Mouse (Mus musculus): ENCODE measurements around the gene Cbx1. TPM values are rescaled to one million over a fixed set of nuclear protein-coding genes. Genes with fewer than 3 reads are reported as not detected.

Cbx1 gene
- total RNA-seq, 2 experiments from 2014 or later = 49.4 to 52.0 TPM

DNA sequence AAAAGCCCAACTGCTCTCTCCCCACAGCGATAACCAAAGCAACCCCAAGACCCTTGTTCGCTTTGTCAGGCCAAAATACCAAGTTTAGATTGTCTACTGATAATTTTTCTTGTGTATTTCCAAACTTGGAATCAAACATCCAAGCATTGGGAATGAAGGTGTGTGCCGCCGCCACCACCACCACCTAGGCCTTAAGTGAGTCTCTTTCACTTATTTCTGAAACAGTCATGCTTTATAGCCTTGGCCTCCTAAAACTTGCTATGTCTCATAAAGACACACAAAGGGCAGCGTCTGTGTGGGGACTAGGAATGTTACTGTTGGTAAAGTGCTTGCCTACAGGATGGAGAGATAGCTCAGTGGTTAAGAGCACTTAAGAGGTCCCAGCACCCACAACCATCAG, 25.0 kb downstream of the Cbx1 start:
- no peak for DNase-seq (ENCODE audit: extremely low spot score in 1 of 2, low spot score in 1 of 2)

DNA sequence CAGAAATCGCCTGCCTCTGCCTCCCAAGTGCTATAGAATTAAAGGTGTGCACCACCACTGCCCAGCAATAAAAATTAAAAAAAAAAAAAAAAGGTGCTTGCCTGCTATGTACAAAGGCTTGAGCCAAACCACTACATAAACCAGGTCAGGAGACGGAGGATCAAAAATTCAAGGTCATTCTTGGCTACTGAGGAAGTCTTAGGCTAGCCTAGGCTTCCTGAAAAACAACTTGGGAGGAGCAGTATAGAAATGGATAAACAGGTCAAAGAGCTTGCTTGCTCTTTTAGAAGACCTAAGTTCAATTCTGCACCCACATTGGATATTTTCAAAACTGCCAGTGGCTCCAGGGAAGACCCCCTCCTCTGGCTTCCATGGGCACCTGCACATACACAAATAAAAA, 25.5 kb downstream of the Cbx1 start:
- no peak for DNase-seq (ENCODE audit: extremely low spot score in 1 of 2, low spot score in 1 of 2)

DNA sequence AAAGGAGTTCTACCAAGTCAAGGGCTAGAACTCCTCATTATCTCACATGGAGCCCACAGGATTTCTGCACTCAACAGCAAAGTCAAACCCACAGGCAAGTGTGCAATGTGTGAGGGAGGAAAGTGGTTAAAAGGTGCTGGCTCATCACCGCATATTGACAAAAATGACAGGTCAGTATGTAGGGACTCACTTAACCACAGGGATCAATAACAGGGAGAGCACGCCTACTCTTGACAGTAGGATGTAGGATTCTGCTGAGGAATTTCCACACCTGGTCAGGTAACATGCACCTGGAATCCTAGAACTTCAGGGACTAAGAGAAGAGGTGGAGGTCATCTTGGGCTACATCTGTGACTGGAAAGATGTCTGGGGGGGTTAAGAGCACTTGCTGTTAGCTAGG, 27.0 kb downstream of the Cbx1 start:
- no peak for DNase-seq (ENCODE audit: extremely low spot score in 1 of 2, low spot score in 1 of 2)

DNA sequence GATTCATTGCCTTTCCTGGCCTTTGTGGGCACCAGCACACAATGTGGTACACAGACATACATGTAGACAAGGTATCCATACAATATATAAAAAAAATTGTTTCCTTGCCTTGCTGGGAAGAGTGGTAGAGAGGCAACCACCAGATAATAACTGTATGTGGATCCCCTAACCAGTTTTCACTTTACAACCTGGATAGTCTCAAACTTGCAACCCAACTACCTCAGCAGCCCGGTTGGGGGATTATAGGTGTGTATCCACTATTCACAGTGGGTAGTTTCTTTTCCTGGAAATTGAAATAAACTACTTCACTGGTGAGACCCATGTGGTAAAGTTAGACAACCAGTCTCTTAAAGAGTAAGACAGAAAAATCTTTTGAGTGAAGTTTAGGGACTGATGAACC, 27.6 kb downstream of the Cbx1 start:
- DNase-seq (ENCODE audit: extremely low spot score in 1 of 2, low spot score in 1 of 2) = no peak

DNA sequence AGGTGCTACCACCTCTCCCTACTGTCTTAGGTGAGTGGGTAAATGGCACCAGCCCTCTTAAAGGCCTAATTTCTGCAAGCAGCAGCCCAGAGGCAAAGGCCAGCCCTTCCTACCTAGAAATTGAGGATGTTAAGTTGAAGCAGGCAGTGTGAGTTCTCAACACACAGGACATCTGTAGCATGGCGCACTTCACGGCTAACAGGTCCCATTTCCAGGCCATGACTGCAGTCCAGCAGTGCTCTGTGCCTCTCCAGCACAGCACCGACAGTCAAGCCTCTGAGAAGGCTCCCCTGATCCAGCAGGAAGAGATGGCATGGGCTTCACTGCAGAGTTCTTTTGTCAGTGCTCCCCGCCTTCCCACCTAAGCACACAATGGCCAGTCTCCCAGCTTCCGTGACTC, 28.1 kb downstream of the Cbx1 start:
- no peak for DNase-seq (ENCODE audit: extremely low spot score in 1 of 2, low spot score in 1 of 2)

DNA sequence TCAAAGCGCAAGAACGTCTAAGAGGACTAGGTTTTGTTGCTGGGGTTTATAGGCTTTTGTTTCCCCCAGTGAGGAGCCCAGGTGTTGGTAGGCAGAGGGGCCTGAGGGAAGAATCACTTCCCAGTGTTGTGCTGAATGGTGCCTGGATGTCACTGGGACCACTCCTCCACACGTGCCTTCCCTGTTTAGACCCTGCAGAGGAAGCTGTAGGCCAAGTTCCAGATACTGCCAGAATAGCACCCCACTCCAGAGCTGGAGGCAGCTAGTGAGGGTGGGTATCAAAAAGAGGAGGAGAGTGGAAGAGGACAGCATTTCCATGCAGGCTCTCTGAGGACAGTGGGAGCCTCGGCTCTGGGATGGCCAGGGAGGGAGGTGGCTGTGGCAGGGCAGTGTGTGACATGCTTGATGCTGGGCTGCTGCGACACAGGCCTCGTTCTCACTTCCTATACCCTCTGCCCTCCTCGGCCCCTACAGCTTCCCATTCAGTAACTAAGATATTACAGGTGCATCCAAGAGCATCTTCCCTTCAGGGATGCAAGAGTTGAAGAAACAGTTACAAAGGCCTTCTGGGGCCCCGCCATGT, 29.3 kb downstream of the Cbx1 start:
- DNase-seq (ENCODE audit: extremely low spot score in 1 of 2, low spot score in 1 of 2) = no peak

DNA sequence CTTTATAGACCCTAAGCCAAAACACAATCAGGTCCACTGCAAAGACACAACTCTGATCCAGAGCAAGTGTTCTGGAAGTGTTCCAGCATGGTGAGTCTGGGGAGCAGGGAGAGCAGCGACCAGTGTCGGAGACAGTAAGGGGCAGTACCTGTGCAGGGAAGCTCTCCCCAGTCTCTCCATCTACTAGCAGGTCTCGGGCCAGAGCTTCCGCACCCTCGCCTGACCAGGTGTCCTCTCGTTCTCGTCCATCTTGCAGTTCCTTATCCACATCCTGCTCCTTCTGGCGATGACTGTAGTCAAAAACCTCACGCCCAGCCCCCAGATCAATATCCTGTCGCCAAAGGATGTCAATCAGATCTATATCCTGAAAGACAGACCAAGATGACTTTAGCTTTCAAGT, 33.0 kb downstream of the Cbx1 start:
- no peak for DNase-seq (ENCODE audit: extremely low spot score in 1 of 2, low spot score in 1 of 2)

GRCm38 (mm10) chr11:96822675-96823470, 33.9 kb downstream of the Cbx1 start:
- no peak for DNase-seq (ENCODE audit: extremely low spot score in 1 of 2, low spot score in 1 of 2)

GRCm38 (mm10) chr11:96823471-96823837, 34.5 kb downstream of the Cbx1 start:
- no peak for DNase-seq (ENCODE audit: extremely low spot score in 1 of 2, low spot score in 1 of 2)

DNA sequence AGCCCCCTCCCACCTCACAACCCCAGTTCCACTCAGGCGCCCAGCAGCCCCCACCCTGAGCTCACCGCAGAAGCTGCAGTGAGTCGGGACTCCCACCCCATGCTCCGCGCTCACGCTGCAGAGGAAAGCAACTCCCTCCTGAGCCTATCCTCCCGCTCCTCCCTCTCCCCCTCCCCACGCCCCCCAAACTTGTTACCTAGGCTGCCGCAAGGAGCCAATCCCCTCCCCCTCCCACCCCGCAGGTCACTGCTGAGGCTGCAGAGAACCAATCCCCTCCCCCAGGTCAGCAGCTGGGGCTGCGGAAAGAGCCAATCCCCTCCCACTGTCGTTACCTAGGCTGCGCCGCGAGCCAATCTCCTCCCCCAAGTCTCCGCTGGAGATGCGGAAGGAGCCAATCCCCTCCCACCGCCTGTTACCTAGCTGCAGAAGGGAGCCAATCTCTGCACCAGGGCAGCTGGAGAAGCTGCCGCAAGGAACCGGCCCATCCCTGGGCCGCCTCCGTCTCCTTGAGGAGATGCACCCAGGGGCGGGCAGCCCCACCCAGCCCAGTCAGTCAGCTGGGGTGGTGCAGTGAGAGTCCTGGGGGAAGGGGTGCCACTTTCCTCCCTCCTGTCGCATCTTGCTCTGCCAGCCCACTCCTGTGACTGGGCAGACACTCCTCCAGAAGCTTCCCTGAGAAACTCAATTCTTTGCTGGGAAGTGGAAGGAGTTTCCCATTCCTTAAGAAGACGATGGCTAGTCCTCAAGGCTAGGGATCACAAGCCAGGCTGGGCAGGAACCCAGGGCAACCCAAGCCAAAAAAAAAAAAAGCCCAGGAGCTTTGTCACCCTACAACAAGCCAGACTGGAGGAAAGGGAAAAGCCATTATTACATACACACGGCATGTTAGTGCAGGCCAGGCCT, 35.2 kb downstream of the Cbx1 start:
- peak; percentile 66 to 71 for DNase-seq (ENCODE audit: extremely low spot score in 1 of 2, low spot score in 1 of 2)

- DNase-seq (ENCODE audit: extremely low spot score in 1 of 2, low spot score in 1 of 2) = no peak
These were observed 36.0 kb downstream of the Cbx1 start for GRCm38 (mm10) chr11:96824783-96825495.

GRCm38 (mm10) chr11:96826481-96826880, 37.6 kb downstream of the Cbx1 start:
- no peak for DNase-seq (ENCODE audit: extremely low spot score in 1 of 2, low spot score in 1 of 2)

DNA sequence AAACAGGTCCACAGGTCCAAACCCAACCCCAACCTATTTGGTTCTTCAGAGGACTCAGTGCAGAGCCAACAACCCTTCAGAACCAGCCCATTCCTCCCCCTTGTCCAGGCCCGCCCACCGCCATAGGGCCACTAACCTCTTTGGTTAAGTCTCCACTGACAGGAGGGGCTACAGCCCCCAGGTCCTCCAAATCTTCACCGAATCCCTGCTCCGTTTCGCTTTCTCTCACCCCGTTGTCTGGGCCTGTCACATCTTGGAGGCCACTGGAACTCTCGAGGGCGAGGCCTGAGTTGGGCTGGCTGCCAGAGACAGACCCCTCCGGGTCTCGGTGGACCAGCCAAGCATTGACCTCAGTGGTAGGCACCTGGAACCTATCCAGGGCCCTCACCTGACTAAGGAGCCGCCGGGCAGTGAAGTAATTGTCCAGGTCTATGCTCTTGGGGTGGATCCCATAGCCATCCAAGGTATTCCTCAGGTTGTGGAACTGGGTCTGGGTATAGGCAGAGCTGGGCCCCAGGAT, 38.2 kb downstream of the Cbx1 start:
- no peak for DNase-seq (ENCODE audit: extremely low spot score in 1 of 2, low spot score in 1 of 2)

GRCm38 (mm10) chr11:96827917-96828316, 39.0 kb downstream of the Cbx1 start:
- DNase-seq (ENCODE audit: extremely low spot score in 1 of 2, low spot score in 1 of 2) = no peak

GRCm38 (mm10) chr11:96828881-96829280, 40.0 kb downstream of the Cbx1 start:
- DNase-seq (ENCODE audit: extremely low spot score in 1 of 2, low spot score in 1 of 2) = no peak

- peak; percentile 42 to 53 for DNase-seq (ENCODE audit: extremely low spot score in 1 of 2, low spot score in 1 of 2)
These were observed 40.5 kb downstream of the Cbx1 start for GRCm38 (mm10) chr11:96829403-96829812.

DNA sequence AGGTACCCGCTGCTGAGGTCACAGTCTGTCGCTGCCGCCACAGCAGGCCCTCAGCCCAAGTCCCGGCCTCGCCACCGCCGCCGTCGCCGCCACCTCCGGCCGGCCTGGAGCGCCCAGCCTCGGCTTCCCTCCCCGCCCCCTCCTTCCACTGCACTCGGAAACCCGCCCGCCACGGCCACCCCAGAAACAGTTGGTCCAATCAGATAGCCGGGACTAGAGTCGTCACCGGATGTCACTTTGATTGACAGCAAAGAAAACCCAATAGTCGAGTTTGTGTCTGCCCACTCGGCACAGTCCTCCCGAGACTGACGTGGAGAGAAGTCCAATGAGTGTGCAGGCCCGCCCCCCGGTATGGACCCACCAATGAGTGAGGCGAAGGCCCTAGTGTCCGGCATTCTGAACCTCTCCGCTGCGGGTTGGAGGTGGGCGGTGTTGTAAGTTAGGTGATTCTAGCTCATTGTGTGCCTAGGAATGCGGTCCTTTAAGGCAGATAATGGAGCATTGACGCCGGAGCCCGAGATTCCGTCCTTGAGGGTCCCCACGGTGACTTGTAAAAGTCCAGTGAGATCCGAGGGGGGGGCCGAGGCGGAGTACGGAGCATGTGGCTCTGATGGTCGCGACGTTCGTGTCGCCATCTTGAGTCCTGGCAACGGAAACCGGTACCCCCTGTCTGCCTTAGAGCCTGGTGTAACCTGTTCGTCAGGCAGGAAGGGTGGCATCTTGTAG, 41.0 kb downstream of the Cbx1 start, which contains the start of gene Nfe2l1:
Nfe2l1 (minus strand) TSS at position 156 of the 726 bp plus-strand sequence.
- peak; percentile 86 to 94 for DNase-seq (ENCODE audit: extremely low spot score in 1 of 2, low spot score in 1 of 2)

DNA sequence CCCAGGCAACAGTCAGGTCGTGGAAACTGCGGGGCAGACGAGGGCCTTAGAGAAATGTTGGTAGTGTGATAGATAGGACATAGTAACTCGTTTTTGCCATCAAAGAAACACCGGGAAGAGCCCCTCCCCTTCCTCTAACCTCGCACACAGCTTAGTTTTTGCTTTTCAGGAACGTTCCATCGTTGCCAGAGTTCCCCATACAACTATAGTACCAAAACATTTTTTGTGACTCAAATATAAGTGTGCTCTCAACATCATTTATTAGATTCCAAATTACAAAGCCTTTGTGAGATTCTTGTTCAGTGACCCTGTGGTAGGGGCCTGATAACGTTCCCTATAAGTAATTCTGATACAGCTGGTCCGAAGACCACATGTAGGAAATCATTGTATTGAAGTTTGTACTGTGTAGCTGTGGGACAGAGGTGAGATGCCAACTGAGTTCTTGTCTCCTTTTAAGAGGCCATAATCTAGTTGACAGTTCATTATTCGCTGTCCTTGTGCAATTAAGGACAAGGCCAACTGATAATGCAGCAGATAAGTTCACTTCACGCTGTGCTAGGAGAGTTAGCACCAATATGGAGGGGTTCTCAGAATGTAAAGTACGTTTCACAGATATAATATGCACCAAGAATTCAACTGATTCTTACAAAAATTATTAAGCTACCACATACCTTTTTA, 41.8 kb downstream of the Cbx1 start:
- no peak for DNase-seq (ENCODE audit: extremely low spot score in 1 of 2, low spot score in 1 of 2)

GRCm38 (mm10) chr11:96831516-96831915, 42.6 kb downstream of the Cbx1 start:
- DNase-seq (ENCODE audit: extremely low spot score in 1 of 2, low spot score in 1 of 2) = no peak

Measured in layer of hippocampus, postnatal 25 days (tissue).